Mouse (Mus musculus): ENCODE results near the gene Bcl2l1. TPM values are rescaled to one million over a fixed set of nuclear protein-coding genes. Genes with fewer than 3 reads are reported as not detected.

The Bcl2l1 gene
- polyA plus RNA-seq, 1 experiment from 2014 or later = 155 TPM

DNA sequence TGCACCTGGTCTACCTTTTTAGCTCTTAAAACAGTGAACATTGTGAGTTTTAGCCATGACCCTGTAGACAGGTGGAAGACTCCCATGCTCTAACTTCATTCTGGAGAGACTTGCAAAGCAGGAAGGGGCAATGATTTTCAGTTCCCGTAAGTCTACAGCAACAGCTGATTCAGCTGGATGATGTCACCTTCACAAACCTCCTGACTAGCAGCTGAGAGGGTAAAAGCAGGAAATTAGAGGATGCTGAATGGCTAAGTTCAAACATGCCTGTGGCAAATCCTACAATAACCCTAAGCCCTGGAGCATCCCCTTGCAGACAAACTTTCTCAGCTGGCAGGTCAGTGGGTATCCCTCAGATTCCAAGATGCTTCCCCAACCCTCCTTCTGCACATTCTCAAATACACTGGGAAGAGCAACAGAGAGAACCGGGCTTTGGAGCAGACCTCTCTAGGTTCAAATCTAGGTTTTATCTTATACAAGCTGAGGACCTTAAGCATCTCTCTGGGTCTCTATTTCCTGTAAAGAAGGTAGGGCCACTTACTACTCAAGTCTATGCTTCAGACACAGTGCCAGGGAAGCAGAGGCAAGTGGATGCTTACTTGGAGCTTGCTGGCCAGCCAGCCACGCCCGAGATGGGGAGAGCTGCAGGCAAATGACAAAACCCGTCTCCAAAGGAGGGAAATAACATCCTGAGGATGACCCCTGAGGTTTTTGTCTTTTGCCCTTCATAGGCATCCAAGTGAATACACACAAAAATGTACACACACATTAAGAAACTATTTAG, 21.2 kb downstream of the Bcl2l1 start:
- H3K36me3 ChIP-seq = no peaks in the 10 kb centered on the region
- H3K27me3 ChIP-seq = no peaks in the 10 kb centered on the region
- H3K9ac ChIP-seq = no peak overlapping the region
- H3K9me3 ChIP-seq (replicated peaks) = no peaks in the 10 kb centered on the region
- no peak for ATAC-seq (ENCODE audit: low FRiP score)
- H3K27ac ChIP-seq = no peak overlapping the region
- no peak overlapping the region for H3K4me2 ChIP-seq (replicated peaks)
- whole genome bisulfite sequencing = 86% methylated on average over 5 of the region's 5 CpGs
- no peak overlapping the region for H3K4me3 ChIP-seq
- H3K4me1 ChIP-seq = peaks cover 19% of the 10 kb centered on the region

DNA sequence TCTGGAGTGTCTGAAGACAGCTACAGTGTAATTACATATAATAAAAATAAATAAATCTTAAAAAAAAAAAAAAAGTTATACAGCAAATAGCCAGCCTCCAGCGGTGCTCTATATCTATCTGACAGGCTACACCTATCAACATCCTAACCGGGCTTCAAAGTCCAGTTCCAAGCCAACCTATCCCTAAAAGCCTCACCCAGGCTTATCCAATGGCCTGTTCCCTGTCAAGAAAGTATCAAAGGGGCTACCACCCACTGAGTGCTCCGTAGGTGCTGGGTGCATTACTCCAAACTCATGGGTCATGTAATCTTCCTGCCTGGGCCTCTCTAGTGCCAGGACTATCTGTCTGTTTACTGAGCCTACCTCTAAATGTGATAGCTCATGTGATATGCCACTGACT, 23.4 kb downstream of the Bcl2l1 start:
- no peaks in the 10 kb centered on the region for H3K27me3 ChIP-seq
- H3K9me3 ChIP-seq (replicated peaks) = no peaks in the 10 kb centered on the region
- H3K9ac ChIP-seq = no peak overlapping the region
- WGBS = 84% methylated on average over 3 of the region's 3 CpGs
- no peak overlapping the region for H3K4me2 ChIP-seq (replicated peaks)
- H3K4me3 ChIP-seq = no peak overlapping the region
- peaks cover 32% of the 10 kb centered on the region for H3K4me1 ChIP-seq
- ATAC-seq (ENCODE audit: low FRiP score) = no peak
- H3K36me3 ChIP-seq = no peaks in the 10 kb centered on the region
- no peak overlapping the region for H3K27ac ChIP-seq

DNA sequence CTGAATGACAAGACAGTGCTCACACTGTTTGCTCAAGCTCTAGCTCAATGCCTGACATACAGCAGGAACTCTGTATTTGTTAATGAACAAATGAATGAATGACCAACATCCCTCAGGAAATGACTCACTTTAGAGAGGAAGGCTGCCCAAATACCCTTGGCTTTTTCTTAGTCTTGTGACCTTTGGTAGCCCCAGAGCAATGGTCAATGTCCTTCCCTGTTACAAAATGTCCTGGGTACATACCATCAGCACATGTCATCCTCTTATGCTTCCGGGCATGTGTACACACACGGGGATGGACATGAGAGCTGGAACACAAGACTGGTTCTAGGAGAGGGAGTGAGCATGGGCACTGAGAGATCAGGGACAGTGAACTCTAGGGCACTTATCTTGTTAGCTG, 25.5 kb downstream of the Bcl2l1 start:
- no peaks in the 10 kb centered on the region for H3K9me3 ChIP-seq (replicated peaks)

DNA sequence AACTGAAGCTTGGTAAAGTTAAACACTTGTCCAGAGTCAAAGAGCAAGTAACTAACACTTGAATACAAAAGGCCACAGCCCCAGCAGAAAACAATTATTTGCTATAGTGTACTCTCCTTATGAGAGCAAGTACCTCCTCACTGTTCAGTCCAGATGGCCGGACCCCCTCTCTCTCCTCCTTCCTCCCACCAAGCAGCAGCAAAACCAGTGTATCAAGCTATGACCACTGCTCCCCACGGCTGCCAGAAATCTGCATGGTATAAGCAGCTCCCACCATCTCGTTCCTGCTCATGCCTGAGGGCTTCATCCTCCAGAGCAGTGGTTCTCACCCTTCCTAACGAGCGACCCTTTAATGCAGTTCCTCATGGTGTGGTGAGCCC, 26.4 kb downstream of the Bcl2l1 start:
- Histone ChIP-seq H3K9ac (no peak overlapping the region), H3K27ac (peak overlapping the region; percentile 24), H3K4me2 (replicated peaks) (no peak overlapping the region), H3K36me3 (no peaks in the 10 kb centered on the region), H3K27me3 (no peaks in the 10 kb centered on the region), H3K4me1 (peaks cover 22% of the 10 kb centered on the region), H3K4me3 (no peak overlapping the region), H3K9me3 (replicated peaks) (no peaks in the 10 kb centered on the region)
- ATAC-seq (ENCODE audit: low FRiP score) = no peak
- WGBS = 51% methylated on average over 5 of the region's 5 CpGs

More for the DNA sequence above, 25.5 kb downstream of the Bcl2l1 start:
- H3K9ac ChIP-seq = no peak overlapping the region
- H3K27ac ChIP-seq = no peak overlapping the region
- no peak overlapping the region for H3K4me3 ChIP-seq
- ATAC-seq (ENCODE audit: low FRiP score) = no peak
- peaks cover 22% of the 10 kb centered on the region for H3K4me1 ChIP-seq
- 67% methylated on average over 2 of the region's 2 CpGs for WGBS
- H3K36me3 ChIP-seq = no peaks in the 10 kb centered on the region
- no peak overlapping the region for H3K4me2 ChIP-seq (replicated peaks)
- no peaks in the 10 kb centered on the region for H3K27me3 ChIP-seq

DNA sequence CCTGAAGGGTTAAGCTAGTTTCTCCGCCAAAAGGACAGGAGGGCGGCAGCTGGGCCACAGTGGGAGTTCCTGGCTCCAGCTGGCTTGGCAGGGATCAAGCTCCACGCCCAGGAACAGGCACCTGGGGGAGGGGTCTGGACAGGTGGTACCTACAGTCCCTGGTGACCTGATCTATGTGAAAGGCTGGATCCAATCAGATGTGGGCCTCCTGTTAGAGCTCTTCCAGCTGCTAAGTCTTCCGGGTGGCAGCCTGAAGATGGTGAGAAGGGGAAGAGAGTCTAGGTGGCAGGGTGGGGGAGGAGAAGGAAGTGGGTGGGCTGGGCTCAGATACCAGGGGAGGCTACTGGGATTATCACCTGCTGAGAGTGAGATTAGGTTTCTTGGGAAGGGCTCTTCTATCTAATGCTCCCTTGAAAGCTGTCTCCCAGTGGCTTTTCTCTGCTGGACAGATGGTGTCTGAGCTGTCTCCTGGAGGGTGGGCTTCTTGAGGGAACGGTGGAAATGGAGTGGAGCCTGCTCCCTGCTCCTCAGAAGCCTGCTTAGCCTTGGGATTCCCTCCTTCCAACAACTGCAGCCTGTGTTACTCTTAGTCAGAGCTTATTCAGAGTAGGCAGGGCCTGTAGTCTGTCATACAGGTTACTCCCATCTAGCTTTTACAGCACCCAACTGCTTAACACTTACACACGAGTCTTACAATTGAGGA, 27.0 kb downstream of the Bcl2l1 start:
- peak overlapping the region; percentile 17; the same call in 1 of the 2 replicates for H3K4me2 ChIP-seq (replicated peaks)
- H3K4me1 ChIP-seq = peaks cover 22% of the 10 kb centered on the region
- H3K9ac ChIP-seq = no peak overlapping the region
- no peaks in the 10 kb centered on the region for H3K27me3 ChIP-seq
- peak; percentile 50; the same call in 1 of the 2 replicates for ATAC-seq (ENCODE audit: low FRiP score)
- H3K9me3 ChIP-seq (replicated peaks) = no peaks in the 10 kb centered on the region
- peak overlapping the region; percentile 24 for H3K27ac ChIP-seq
- no peaks in the 10 kb centered on the region for H3K36me3 ChIP-seq
- WGBS = 13% methylated on average over 6 of the region's 6 CpGs
- no peak overlapping the region for H3K4me3 ChIP-seq

DNA sequence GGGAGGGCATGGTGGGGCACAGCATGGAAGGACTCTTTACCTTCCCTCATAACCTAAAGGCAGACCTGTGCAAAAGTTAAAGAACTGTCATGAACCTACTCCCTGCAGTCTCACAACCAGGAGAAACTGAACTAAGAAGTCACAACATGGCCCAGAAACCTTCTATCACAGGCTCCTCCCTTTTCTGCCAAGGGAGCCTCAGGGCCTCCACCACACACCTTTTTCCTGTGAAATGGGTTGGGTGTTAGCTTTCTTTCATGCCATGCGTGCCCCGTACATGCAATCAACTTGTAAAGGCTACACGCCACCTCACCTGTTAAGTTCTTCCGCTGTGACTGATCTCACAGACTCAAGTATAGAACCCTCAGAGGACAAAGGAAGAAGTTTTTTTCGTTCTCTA, 28.4 kb downstream of the Bcl2l1 start:
- Histone ChIP-seq H3K4me1 (peaks cover 22% of the 10 kb centered on the region), H3K27ac (no peak overlapping the region), H3K4me3 (no peak overlapping the region), H3K27me3 (no peaks in the 10 kb centered on the region), H3K36me3 (no peaks in the 10 kb centered on the region), H3K9me3 (replicated peaks) (no peaks in the 10 kb centered on the region), H3K9ac (no peak overlapping the region), H3K4me2 (replicated peaks) (no peak overlapping the region)
- 82% methylated on average over 5 of the region's 5 CpGs for WGBS
- no peak for ATAC-seq (ENCODE audit: low FRiP score)

DNA sequence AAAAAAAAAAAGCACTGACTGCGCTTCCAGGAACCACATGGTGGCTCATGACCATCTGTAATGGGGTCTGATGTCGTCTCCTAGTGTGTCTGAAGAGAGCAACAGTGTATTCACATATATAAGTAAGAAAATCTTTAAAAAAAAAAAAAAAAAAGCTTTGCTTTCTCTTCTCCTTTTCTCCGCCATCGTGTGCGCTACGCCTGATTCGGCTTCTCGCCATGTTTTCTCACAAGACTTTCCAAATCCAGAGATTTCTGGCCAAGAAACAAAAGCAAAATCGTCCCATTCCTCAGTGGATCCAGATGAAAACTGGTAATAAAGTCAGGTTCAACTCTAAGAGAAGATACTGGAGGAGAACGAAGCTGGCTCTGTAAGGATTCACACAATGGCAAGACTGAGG, 29.2 kb downstream of the Bcl2l1 start:
- no peak overlapping the region for H3K4me2 ChIP-seq (replicated peaks)
- H3K9me3 ChIP-seq (replicated peaks) = no peaks in the 10 kb centered on the region
- H3K27me3 ChIP-seq = no peaks in the 10 kb centered on the region
- H3K4me1 ChIP-seq = peaks cover 22% of the 10 kb centered on the region
- H3K27ac ChIP-seq = no peak overlapping the region
- H3K36me3 ChIP-seq = 0 out of 2 replicates have a peak, but pooled peaks cover 4% of the 10 kb centered on the region
- WGBS = 96% methylated on average over 10 of the region's 10 CpGs
- no peak overlapping the region for H3K9ac ChIP-seq
- H3K4me3 ChIP-seq = no peak overlapping the region
- no peak for ATAC-seq (ENCODE audit: low FRiP score)

DNA sequence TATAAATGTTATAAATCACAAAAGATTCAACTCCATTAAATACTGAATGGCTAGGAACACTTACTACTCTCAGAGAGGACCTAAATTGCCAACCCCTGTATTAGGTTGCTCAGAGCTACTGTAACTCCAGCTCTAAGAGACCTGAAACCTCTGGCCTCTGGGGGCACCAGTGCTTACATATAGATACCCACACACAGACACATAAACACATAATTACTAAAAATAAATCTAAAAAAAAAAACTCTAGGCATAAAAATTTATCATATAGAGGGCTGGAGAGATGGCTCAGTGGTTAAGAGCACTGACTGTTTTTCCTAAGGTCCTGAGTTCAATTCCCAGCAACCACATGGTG, 30.8 kb downstream of the Bcl2l1 start:
- H3K27ac ChIP-seq = no peak overlapping the region
- no peaks in the 10 kb centered on the region for H3K27me3 ChIP-seq
- H3K9me3 ChIP-seq (replicated peaks) = no peaks in the 10 kb centered on the region
- peaks cover 17% of the 10 kb centered on the region for H3K4me1 ChIP-seq
- H3K9ac ChIP-seq = no peak overlapping the region
- ATAC-seq (ENCODE audit: low FRiP score) = no peak
- no peak overlapping the region for H3K4me2 ChIP-seq (replicated peaks)
- H3K4me3 ChIP-seq = no peak overlapping the region
- 0 out of 2 replicates have a peak, but pooled peaks cover 4% of the 10 kb centered on the region for H3K36me3 ChIP-seq

DNA sequence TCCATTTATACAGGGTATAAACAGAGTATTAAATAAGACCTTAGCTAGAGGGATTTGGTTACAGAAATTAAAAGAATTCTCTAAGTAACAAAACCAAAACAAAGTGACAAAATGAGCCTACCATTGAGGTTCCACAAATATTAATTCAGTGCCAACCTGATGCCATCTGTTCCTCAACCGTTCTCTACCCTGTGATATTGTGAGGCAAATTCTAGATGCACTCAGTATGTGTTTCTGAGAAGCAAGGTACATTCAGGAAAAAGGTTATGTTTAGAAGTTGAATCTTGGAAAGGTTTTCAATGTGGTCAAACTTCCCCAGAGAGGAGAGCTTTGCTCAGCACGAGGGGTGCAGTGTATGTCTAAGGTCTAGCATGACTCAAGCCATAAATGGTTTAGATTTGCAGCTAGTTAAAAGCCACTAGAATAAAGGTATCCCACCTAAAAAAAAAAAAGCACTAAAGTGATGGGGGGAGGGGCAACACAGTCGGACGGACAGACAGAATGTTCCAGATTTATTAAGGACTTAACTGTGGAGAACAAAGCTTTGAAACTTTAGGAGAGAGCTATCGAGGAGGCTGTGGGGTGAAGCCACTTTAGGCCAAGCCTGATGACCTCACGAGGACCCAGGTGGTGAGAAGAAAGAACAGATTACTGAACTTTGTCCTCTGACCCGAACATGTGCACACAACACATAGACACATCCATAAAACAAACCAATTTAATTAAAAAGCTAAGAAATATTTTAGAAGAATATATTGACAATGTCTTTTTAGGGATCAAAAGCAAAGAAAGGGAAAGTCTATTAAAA, 31.4 kb downstream of the Bcl2l1 start:
- H3K27ac ChIP-seq = no peak overlapping the region
- peaks cover 11% of the 10 kb centered on the region for H3K4me1 ChIP-seq
- H3K36me3 ChIP-seq = 0 out of 2 replicates have a peak, but pooled peaks cover 4% of the 10 kb centered on the region
- ATAC-seq (ENCODE audit: low FRiP score) = no peak
- no peak overlapping the region for H3K9ac ChIP-seq
- H3K9me3 ChIP-seq (replicated peaks) = no peaks in the 10 kb centered on the region
- WGBS = 75% methylated on average over 7 of the region's 7 CpGs
- no peak overlapping the region for H3K4me3 ChIP-seq
- H3K4me2 ChIP-seq (replicated peaks) = no peak overlapping the region
- no peaks in the 10 kb centered on the region for H3K27me3 ChIP-seq

DNA sequence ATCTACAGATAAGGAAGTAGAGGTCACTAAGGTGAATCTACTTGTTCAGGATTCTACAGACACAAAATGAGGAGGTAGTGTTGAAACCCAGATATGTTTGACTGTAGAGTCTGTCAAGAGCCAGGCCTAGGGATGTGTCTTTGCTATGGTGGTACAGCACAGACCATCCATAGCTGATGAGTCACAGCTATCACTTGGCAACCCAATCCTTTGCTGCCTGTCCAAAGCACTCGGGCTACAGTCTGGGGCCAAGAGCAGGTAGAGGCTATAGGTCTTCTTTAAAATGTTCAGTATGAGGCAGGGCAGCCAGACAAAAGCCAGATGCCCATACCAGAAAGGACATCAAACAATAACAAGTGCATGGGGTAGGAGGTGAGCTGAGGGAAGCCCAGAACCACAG, 33.9 kb downstream of the Bcl2l1 start:
- ATAC-seq (ENCODE audit: low FRiP score) = no peak
- no peaks in the 10 kb centered on the region for H3K9me3 ChIP-seq (replicated peaks)
- H3K27ac ChIP-seq = no peak overlapping the region
- no peak overlapping the region for H3K9ac ChIP-seq
- no peak overlapping the region for H3K4me3 ChIP-seq
- H3K27me3 ChIP-seq = no peaks in the 10 kb centered on the region
- H3K36me3 ChIP-seq = 0 out of 2 replicates have a peak, but pooled peaks cover 4% of the 10 kb centered on the region
- 85% methylated on average over 1 of the region's 1 CpGs for WGBS
- H3K4me2 ChIP-seq (replicated peaks) = no peak overlapping the region
- peaks cover 6% of the 10 kb centered on the region for H3K4me1 ChIP-seq

DNA sequence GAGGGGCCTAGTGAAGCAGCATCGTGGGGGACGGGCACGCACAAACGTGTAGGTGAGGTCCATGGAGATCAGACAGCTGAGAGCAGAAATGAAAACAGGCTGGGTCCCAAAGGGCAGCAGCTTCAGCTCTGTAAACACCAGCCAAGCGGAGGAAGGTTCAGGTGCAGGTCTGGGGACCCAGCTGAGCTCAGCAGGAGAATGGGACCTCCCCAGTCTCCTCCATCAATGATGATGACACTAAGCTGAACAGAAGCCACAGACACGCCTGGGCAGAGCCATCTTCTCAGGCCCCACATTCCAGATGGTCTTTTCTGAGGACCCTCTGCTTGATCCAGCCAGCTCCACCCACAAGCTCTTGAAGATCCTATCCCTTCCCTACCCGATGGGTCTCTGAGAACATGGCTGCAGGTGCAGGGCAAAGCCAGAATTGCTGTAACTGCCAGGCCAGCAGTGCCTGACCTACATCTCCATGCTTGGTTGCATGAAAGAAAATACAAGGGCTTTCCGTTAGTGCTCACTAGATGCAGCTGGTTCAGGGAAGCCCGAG, 37.2 kb downstream of the Bcl2l1 start:
- no peak overlapping the region for H3K27ac ChIP-seq
- no peaks in the 10 kb centered on the region for H3K9me3 ChIP-seq (replicated peaks)
- no peak overlapping the region for H3K4me2 ChIP-seq (replicated peaks)
- no peak overlapping the region for H3K4me3 ChIP-seq
- no peaks in the 10 kb centered on the region for H3K27me3 ChIP-seq
- WGBS = 78% methylated on average over 9 of the region's 9 CpGs
- ATAC-seq (ENCODE audit: low FRiP score) = no peak
- peaks cover 4% of the 10 kb centered on the region; the same call in 1 of the 2 replicates for H3K36me3 ChIP-seq
- H3K9ac ChIP-seq = no peak overlapping the region
- peaks cover 10% of the 10 kb centered on the region for H3K4me1 ChIP-seq

DNA sequence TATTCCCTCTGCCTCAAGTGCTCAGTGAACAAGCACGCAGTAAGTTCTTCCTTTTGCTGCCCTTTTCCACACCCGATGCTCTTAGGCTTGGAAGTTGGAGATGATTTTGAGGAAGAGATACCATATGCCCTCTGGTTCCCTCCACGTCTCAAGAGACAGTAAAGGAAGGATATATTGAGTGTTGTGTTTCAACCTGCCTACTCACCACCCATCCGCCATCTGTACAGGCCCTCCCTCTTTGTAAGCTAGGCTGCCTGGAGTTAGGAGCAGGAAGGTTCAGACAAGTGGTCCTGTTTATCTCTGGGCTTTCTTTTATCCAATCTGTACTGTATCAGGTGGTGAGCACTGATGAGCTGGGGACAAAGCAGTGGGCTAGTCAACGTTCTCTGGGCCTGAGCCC, 38.1 kb downstream of the Bcl2l1 start:
- no peak overlapping the region for H3K27ac ChIP-seq
- no peak overlapping the region for H3K4me3 ChIP-seq
- no peaks in the 10 kb centered on the region for H3K9me3 ChIP-seq (replicated peaks)
- ATAC-seq (ENCODE audit: low FRiP score) = no peak; the same call in 1 of the 2 replicates
- peaks cover 16% of the 10 kb centered on the region for H3K4me1 ChIP-seq
- H3K27me3 ChIP-seq = no peaks in the 10 kb centered on the region
- WGBS = 88% methylated on average over 5 of the region's 5 CpGs
- H3K9ac ChIP-seq = no peak overlapping the region
- peaks cover 4% of the 10 kb centered on the region; the same call in 1 of the 2 replicates for H3K36me3 ChIP-seq
- no peak overlapping the region for H3K4me2 ChIP-seq (replicated peaks)

Data from hindbrain, embryonic 12.5 days (tissue).